Mouse (Mus musculus) frontal cortex, postnatal 36 days (tissue): ENCODE data around the gene Emp2.

Source experiments
- DNase-seq, 2 experiments: peaks; one replicate each; pipeline ENCODE4 v3.0.0; 2022; ENCODE audit warnings: low spot score in 2 of 2

Gene Emp2

DNA sequence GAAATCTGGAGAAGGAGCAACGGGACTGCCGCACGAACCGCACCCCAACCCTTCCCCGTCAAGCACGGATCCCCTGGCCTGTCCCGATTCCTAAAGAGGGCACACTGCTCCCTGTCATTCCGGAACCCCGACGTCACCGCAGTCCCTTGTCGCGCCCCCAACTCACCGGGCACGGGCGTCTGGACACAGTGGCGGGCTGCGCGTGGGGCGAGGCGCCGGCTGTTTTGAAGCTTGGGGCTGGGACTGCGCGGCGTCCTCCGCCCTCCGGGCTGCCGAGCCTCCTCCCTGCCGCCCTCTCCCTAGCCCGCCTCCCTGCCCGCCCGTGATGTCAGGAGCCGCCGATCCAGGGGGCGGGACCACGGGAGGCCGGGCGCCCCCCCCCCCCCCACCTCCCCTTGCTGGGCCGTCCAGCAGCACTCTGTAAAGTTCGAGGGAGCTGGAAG is at the start of gene Emp2:
TSS of gene Emp2 (minus strand) at position 323 of the 443 bp plus-strand sequence.
- DNase-seq = no peak

DNA sequence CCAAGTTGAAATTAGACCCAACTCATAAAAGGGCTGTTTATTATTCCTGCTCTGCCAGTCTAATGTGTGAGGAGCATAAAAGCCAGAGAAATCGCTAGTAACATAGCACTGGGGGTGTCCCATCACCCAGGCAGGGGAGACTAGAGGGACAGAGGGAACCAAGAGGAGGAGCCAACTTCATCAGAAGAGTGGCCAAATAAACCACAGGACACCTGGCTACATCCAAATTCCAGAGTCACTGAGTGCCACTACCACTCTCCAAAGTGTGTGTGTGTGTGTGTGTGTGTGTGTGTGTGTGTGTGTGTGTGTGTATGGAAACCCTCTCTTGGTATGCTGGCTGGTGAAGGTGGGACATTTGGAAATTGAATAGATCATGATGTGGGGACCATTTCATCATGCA is 49.3 kb upstream of the Emp2 start:
- DNase-seq = no peak

DNA sequence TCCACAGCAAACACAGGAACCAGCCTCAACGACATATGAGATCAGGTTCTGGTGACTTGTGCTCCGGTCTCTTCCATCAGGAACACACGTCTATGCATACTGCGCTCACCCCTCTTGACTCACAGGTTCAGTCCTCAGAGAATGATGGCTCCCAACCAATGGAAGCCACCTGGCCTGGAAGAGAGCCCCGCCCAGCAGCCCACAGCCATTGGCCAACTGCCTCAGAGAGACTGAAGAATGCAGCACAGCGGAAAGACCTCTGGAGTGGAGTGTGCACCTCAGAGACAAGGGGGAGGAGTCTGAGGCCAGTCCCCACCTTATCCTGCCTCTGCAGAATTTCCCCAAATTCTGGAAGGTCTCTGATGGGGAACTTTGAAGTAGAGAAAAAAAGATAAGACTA is 45.5 kb upstream of the Emp2 start:
- no peak for DNase-seq

DNA sequence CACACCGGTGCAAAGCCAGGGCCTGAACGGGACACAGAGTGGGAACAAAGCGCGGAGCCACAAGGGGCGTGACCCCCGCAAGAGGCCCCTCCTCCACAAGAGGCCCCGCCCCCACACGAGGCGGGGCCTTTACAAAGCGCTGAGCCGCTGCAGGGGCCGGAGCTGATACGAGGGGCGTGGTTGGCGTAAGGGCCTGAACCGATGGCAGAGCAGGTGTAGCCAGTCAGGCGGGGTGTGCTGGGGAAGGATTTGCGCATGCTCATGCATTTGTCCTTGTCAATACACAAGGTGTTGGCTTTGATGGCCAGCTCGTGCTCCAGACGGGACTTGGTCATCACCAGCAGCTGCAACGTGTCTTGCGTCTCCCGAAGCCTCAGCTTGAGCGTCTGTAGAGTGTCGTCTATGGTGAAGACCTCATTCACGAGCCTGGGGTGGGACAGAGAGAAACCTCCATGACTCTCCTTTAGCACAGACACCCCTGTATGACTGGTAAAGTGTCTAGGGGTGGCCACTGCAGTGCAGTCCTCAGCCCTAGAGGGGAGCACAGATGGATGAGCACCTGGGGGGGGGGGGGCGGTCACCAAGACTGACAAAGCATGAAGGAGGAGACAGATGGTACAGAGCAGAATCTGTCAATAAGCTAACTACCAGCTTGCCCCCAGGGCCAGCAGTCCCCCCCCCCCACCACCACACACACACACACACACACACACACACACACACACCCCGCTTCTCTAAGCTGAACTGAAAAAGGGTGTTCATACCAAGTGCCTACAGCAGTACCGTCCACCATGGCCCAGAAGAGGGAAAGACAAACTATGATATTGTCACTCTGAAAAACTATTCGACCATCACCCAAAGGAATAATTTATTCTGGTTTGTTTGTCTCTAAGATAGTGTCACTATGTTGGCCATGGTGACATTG is 44.5 kb upstream of the Emp2 start:
- DNase-seq = no peak

DNA sequence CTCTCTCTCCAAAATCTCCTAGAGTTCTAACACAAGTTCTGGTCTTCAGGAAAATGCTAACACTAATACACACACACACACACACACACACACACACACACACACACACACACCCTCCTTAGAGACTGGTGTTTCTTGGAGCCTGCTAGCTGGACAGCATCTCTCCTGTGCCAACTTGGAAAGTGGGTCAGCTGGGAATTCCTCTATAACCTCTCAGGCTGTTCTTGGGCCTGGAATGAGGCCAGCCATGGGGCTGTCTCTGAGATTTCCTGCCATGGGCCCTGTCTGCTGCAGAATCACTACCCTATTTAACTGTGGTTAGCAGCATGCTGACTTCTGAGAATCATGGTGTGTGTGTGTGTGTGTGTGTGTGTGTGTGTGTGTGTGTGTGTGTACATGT is 41.2 kb upstream of the Emp2 start:
- DNase-seq = peak in 1 of 2 experiments; percentile 24

DNA sequence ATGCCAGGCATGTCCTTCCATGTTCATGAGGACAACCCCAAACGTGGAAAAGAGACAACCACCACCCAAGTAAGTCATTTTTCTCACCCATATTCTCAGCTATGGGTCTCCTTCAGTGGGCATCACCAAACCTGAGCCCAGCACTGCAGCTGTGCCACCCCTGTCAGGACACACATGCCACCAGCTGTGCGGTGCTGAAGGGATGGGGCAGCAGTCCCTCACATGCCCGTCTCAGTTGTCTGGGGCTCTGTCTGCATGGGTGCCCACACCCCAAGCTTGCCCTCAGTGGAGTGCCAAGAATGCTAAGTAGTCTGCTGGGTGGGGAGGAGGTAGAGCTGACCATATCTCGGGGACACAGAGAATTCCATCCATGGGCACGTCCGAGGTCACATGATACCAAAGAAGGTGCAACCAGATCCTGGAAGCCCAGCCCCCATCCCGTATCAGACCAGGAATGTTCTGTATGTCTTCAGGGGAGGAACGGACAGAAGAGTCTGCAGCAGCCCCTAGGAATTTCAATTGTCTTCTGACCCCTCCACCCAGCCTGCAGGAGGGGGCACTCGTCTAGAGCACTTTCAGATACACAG is 37.4 kb upstream of the Emp2 start:
- no peak for DNase-seq

DNA sequence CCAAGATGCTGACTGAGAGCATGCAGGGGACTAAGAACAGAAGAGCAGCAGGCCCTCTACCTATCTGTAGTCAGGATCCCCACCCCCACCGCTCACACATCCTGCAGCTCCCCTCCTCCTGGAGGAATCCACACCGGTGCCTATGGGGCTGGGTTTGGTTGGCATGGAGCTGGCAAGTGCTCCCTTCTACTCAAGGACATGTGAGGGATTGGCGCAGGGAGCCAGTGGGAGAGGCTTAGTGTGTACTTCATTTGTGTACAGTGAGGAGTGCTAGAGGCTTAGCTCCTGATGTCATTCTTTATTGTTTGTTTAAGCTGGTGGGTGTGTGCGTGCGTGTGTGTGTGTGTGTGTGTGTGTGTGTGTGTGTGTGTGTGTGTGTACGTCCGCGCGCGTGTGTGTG is 36.1 kb upstream of the Emp2 start:
- no peak for DNase-seq

DNA sequence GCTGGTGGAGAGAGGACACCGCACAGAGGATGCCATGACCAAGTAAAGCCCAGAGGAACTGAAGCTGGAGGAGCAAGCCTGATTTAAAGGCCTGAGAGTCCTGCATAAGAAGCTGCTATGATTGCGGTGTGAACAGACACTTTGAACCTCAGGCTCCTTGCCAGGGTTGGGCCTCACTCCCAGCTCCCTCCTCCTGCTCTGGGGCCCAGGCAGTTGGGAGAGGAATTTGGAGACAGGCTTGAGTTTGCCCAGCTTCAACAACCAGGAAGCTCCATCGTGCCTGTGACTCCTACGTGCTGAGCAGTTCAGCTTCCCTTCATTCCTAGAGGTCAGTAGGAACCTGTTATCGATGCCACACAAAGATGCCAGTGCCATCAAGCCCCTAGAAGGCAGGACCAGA is 35.7 kb upstream of the Emp2 start:
- no peak for DNase-seq

DNA sequence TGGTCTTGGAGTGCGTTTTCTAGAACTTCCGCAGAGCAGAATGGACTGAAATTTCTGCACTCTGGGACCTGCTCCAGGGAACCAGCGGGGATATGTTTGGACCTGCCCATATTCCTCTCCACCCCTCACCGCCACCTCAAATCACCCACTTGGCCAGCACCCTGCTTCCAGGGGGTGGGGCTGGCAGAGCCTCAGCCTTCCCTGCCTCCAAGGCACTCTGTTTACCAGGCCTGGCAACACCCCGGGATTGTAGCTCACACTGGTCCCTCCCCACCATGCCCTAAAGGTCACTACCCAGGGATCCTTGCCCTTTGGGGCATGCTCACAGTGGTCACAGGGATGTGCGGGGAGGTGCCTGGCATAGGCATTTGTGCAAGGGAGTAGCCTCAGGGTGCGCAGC is 33.8 kb upstream of the Emp2 start:
- DNase-seq = no peak

DNA sequence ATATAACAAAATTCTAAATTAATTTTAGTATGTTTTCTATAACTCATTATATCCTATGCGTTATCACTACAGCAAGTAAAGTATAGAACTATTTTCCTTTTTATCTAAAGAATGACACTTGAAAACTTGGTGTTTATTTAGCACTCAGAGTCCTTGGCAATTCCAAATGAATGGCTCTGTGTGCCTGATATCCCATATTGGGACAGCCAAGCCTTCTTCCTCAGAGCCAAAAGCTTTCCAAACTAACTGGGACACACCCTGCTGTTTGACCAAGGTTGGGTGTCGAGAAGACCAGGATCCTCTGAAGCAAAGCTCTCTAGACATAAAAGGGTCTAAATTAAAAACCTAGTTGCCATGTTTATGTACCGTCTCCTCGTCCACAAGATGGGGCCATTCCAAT is 27.3 kb upstream of the Emp2 start:
- DNase-seq = no peak

DNA sequence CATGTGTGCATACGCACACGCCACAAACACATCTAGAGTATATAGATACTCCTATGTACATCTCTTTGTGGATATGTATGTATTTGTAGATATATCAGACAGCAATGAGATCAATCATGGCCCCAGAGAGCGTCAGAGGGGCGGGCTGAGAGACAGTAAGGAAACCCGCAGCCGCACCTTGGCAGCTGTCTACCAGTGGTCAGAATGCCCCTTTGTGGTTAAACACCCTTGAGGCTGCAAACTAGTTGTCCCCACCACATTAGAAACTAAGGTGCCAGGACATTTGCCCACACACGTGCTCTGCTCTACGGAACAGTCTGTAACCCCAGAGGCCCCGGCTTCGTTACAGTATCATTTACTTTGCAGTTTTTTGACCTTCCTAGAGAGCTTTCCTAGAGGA is 26.2 kb upstream of the Emp2 start:
- no peak for DNase-seq

DNA sequence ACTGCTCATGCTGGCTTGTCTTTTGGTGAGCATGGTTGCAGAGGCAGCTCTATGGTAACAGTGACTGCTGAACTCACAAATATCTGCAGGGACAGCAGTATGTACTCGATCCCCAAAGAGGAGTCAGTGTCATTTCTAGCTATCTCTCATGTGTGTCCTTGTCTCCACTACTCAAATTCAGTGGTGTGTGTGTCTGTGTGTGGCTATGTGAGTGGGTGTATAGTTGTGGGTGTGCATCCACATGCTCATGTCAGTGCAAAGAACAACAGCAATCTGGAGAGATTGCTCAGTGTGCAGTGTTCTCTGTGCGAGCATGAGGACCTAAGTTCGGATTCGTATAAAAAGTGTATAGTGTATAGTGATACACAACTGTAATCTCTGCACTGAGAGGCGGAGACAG is 24.8 kb upstream of the Emp2 start:
- peak in 1 of 2 experiments; percentile 22 for DNase-seq

DNA sequence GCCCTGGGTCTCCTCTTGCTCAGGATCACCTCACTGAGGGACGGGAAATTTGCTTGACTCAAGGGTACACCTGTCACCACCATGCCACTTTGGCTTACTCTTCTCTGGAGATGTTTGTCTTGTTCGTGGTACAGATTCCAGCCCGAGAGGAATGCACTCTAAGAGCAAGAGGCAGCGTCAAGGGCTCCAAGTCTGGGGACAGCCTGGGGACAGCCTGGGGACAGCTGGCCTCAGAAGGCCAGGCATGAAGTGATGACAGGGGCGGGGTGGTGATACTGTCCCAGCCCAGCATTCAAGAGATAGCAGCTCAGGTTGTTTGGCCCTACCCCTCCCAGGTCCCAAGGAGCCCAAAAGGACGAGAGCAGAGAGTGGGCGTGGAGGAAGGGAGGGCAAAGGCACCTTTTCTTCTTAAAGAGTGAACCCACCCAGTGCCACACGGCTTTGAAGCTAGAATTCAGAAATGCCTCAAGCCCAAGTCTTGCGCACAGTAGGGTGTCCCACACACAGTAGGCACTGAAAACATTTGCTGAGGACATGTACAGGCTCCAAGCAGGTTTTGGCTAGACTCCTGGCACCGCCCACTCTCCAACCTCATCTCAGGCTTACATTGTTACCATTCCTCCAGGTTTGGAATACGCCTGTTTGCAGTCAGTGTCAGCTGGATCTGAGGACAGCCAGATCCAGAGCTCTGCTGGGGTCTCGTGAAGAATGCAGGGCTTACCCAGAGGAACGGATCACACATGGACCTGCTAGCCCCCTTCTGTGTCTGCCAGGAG is 23.8 kb upstream of the Emp2 start:
- no peak for DNase-seq

DNA sequence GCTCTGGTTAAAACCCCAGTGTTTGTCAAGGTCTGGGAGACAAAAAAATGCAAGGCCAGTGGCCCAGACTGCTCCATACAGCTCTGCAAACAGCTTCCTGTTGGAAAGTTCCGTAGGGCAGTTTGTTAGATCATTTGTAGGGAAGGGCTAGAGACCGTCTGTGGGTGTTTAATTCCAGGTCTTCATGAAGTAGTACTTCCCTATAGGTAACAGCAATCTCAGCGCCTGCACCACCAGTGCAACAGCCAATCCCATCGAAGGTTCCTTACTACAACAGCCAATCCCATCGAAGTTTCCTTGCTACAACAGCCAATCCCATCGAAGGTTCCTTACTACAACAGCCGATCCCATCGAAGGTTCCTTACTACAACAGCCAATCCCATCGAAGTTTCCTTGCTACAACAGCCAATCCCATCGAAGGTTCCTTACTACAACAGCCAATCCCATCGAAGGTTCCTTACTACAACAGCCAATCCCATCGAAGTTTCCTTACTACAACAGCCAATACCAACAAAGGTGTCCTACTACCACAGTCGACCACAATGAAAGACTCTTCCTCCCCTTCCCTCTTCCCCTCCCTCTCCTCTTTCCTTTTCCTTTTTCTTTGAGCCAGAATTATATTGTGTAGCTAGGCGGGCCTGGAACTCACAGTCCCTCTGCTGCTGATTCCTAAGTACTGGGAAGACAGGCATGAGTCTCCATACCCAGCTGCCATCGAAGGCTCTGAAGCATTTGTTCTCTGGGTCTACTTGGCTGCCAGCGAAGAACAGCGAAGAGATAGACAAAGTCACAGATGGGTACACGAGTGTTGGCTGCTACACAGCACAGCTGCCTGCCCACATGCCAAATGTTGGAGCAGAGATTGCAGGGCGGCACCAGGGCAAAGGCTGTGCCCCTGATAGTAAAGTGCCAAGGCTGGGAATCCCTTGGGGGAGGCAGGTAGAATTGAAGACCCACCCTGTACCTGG is 23.0 kb upstream of the Emp2 start:
- no peak for DNase-seq

DNA sequence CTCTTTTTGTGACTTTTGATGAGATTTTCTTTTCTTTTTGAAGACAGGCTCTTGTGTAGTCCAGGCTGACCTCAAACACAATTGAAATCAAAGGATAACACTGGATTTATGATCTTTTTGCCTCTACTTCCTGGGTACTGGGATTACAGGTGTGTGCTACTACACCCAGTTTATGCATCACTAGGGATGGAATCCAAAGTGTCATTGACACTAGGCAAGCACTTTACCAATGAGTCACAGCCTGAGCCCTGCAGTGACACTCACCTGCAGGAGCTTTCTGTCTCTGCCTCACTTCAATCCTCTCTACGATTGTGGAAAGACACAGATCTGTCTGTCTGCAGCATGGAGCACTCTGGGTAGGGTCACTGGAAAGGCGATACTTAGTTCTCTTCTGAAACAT is 22.2 kb upstream of the Emp2 start:
- DNase-seq = no peak

DNA sequence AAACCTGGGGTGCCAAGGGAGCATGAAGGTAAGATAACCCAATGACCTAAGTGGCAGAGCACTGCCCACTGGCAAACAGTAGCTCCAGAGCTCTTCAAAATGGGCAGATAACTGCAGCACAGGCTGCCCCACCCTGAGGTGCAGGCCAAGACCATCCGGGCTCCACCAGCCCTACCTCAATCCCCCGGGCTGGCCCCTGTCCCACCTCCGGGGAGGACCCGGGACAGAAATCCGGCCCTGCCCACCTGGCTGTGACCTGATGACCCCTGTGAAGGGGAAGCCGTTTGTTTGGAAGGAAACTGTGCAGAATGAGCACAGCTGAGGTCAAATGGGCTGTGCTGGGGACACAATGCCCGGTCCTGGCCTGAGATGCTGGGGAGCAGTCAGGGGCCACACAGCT is 19.0 kb upstream of the Emp2 start:
- DNase-seq = no peak

DNA sequence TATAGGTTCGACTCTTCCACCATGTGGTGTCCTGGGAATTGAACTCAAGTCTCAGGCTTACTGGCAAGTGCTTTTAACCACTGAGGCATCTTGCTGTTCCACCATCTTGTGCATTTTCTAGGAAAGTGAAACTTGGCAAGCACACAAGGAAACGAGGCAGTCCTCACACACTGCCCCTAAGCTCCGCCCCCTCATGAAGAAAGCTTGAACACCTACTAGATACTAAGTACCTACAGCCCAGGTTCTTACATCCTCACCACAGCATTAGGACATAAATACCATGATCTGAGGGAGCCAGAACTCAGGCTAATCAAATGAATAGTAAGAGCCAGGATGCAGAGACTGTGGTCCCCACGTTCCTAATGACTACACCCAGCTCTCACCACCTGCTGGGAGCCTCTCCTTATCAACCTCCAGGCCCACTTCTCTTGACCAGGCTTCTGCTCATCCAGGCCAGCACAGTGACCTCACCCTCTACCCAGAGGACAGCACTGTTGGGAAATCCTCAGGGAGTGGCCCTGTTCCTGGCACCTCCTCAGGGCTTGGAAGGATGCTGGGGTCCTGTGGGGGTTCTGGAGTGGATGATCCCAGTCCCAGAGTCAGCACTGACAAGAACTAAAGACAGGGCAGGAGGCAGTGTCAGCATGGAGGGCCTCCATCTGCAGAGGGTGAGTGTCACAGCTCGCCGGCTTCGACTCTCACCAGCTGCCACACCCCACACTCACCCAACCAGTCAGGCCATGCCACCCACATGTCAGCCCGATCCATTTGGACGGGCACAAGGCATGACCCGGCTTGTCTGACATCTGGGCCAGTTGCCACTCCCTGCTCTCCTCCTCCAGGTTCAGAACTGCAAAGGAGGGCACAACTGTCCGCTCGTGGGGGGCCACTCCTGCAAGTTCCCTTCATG is 17.1 kb upstream of the Emp2 start:
- DNase-seq = no peak

DNA sequence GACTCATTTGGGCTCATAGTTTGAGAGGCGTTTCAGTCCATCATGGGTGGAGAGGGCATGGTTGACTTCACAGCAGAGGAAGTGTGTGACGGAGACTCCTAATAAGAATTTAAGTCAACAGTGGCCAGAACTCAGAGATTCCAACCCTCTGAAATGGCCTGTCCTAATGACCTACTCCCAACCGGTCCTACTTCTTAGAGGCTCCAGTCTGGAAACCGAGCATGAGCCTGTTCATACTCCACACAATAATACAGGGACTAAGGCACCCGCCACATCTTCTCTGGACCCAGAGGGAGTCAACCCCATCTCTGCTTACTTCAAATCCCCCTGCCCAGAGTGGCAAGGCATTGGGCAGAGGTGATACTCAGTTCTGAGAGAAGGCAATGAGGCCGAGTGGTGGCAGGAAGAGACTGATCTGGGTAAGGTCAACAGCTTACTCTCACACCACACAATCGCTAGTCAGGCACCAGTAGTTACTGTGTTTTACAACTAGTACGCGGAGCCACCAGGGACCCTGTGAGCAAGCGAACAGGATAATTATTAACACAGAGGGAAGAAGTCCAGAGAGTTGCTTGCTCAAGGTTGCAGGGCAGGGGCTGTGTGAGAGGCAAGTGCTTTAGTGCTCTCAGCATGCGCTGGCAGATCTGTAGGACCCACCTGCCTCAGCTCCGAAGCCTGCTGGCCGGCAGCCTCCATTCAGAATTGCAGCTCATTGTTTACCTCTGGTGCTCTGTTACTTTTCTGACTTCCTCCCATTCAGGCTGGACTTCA is 14.0 kb upstream of the Emp2 start:
- no peak for DNase-seq

DNA sequence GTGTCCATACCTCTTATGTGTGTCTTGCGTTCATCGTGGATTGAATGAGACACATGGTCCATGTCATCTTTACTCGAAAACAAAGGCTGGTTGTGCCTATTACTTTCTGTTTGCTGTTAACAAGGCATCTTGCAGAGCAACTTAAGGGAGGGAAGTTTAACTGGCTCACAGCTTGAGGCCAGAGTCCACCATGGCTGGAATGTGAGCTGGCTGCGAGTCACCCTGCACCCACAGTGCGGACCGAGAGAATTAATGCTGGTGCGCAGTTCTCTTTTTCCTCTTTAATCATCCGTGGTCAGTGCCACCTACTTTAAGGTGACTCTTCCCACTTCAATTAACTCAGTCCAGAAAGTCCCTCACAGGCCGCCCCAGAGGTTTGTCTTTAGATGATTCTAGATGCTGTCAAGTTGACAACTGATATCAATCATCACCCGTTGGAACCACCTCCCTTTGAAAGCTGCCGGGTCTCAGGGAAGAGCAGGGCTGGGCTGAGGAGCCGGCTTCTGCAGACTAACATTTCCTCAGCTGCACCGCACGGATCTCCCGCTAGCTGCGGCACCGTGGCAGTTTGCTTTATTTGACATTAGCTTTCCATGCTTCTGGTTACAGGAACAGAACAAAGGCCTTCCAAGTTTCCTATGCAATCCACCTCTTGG is 6.3 kb upstream of the Emp2 start:
- no peak for DNase-seq
